Mouse (Mus musculus) cerebellum, adult 11 months (tissue): ENCODE measurements around the gene Gm10491.
A peak's percentile ranks its signal among the peaks of the same experiment; 100 is the strongest.

Source experiments
- DNase-seq: peaks from one replicate; pipeline ENCODE4 v3.0.0; 2022

Gm10491 gene

GRCm38 (mm10) chrX:7878495-7878894 is 29.1 kb downstream of the Gm10491 start:
- peak; percentile 48 for DNase-seq

- DNase-seq, result peak; percentile 84
Observed at GRCm38 (mm10) chrX:7878007-7878419, 29.6 kb downstream of the Gm10491 start, which contains the start of gene Pim2. Gene Pim2 (plus strand): TSS chrX:7878262.

- no peak for DNase-seq
Observed at GRCm38 (mm10) chrX:7869826-7870225, 37.8 kb downstream of the Gm10491 start.

GRCm38 (mm10) chrX:7868506-7868905 is 39.1 kb downstream of the Gm10491 start:
- no peak for DNase-seq

- DNase-seq, result no peak
Observed at GRCm38 (mm10) chrX:7867141-7867540, 40.5 kb downstream of the Gm10491 start.

- DNase-seq, result no peak
Observed at GRCm38 (mm10) chrX:7865786-7866185, 41.8 kb downstream of the Gm10491 start.

- no peak for DNase-seq
Observed at GRCm38 (mm10) chrX:7865343-7865742, 42.3 kb downstream of the Gm10491 start.

- no peak for DNase-seq
Observed at GRCm38 (mm10) chrX:7864551-7864950, 43.1 kb downstream of the Gm10491 start.

GRCm38 (mm10) chrX:7863181-7863580 is 44.5 kb downstream of the Gm10491 start:
- DNase-seq, result no peak

- DNase-seq, result no peak
Observed at GRCm38 (mm10) chrX:7859191-7859753, 48.4 kb downstream of the Gm10491 start.
